Mouse (Mus musculus) E14TG2a.4 (cell line): ENCODE data around the gene Lrp8.
A peak's percentile ranks its signal among the peaks of the same experiment; 100 is the strongest.

Source experiments
- H3K27me3 ChIP-seq: 2 replicates; pipeline ENCODE4 v1.6.1; 2014; ENCODE audit warnings: low read length, control low read depth; ENCODE audit not compliant: insufficient read depth
- H3K36me3 ChIP-seq: 2 replicates; pipeline ENCODE4 v1.6.1; 2014; ENCODE audit warnings: low read length, control low read depth; ENCODE audit not compliant: insufficient read depth
- H3K4me1 ChIP-seq: replicated peaks from 2 replicates; pipeline ENCODE4 v1.6.1; 2014; ENCODE audit warnings: low read depth, low read length, control low read depth
- H3K4me3 ChIP-seq: replicated peaks from 2 replicates; pipeline ENCODE4 v1.5.1; 2014; ENCODE audit warnings: mild to moderate bottlenecking, low read length
- H3K9me3 ChIP-seq: 2 replicates; pipeline ENCODE4 v1.6.1; 2014; ENCODE audit warnings: low read length, control low read depth
- CTCF ChIP-seq: conservative IDR thresholded peaks from 2 replicates; pipeline ENCODE4 v1.5.1; 2014; ENCODE audit warnings: low read length
- NANOG ChIP-seq: IDR thresholded peaks from 2 replicates; pipeline ENCODE4 v1.6.1; 2014; ENCODE audit warnings: borderline replicate concordance, low read length, mixed read lengths
- POU5F1 ChIP-seq: IDR thresholded peaks from 2 replicates; pipeline ENCODE4 v1.6.1; 2014; ENCODE audit warnings: low read length, borderline replicate concordance

Lrp8 gene

GRCm38 (mm10) chr4:107816459-107816858, 14.4 kb downstream of the Lrp8 start:
- Histone ChIP-seq H3K4me1 (peaks cover 21% of the 10 kb centered on the region), H3K9me3 (no peaks in the 10 kb centered on the region), H3K27me3 (peaks cover 1% of the 10 kb centered on the region; the same call in 1 of the 2 replicates), H3K36me3 (peaks cover 18% of the 10 kb centered on the region; the same call in 1 of the 2 replicates), H3K4me3 (no peak overlapping the region)
- TF ChIP-seq CTCF (no peak), NANOG (no peak), POU5F1 (no peak)

- Histone ChIP-seq H3K9me3 (no peaks in the 10 kb centered on the region), H3K27me3 (no peaks in the 10 kb centered on the region), H3K4me1 (peaks cover 18% of the 10 kb centered on the region), H3K36me3 (peaks cover 21% of the 10 kb centered on the region; the same call in 1 of the 2 replicates), H3K4me3 (no peak overlapping the region)
- TF ChIP-seq POU5F1 (no peak), CTCF (no peak), NANOG (no peak)
These were observed 15.4 kb downstream of the Lrp8 start for GRCm38 (mm10) chr4:107817463-107817862.

- Histone ChIP-seq H3K4me3 (no peak overlapping the region), H3K9me3 (no peaks in the 10 kb centered on the region), H3K4me1 (peaks cover 18% of the 10 kb centered on the region), H3K27me3 (peaks cover 4% of the 10 kb centered on the region), H3K36me3 (peaks cover 21% of the 10 kb centered on the region; the same call in 1 of the 2 replicates)
- TF ChIP-seq CTCF (no peak), NANOG (no peak), POU5F1 (no peak)
These were observed 18.1 kb downstream of the Lrp8 start for GRCm38 (mm10) chr4:107819990-107820719.

GRCm38 (mm10) chr4:107820856-107821619, 19.0 kb downstream of the Lrp8 start:
- Histone ChIP-seq H3K4me3 (no peak overlapping the region), H3K4me1 (peaks cover 16% of the 10 kb centered on the region), H3K27me3 (peaks cover 10% of the 10 kb centered on the region), H3K36me3 (peaks cover 14% of the 10 kb centered on the region; the same call in 1 of the 2 replicates), H3K9me3 (no peaks in the 10 kb centered on the region)
- no peak for TF ChIP-seq CTCF
- no peak for TF ChIP-seq POU5F1
- TF ChIP-seq NANOG: no peak

GRCm38 (mm10) chr4:107822936-107823411, 20.9 kb downstream of the Lrp8 start:
- TF ChIP-seq POU5F1 (no peak), NANOG (no peak), CTCF (no peak)
- no peaks in the 10 kb centered on the region for H3K9me3 ChIP-seq
- H3K36me3 ChIP-seq: peaks cover 8% of the 10 kb centered on the region; the same call in 1 of the 2 replicates
- peaks cover 16% of the 10 kb centered on the region for H3K4me1 ChIP-seq
- peak overlapping the region; percentile 68 for H3K4me3 ChIP-seq
- H3K27me3 ChIP-seq: peaks cover 15% of the 10 kb centered on the region

- TF ChIP-seq CTCF (no peak), POU5F1 (no peak), NANOG (no peak)
- Histone ChIP-seq H3K9me3 (no peaks in the 10 kb centered on the region), H3K4me3 (peak overlapping the region; percentile 68; the same call in 1 of the 2 replicates), H3K27me3 (peaks cover 15% of the 10 kb centered on the region), H3K4me1 (peaks cover 17% of the 10 kb centered on the region), H3K36me3 (peaks cover 8% of the 10 kb centered on the region; the same call in 1 of the 2 replicates)
These were observed 21.4 kb downstream of the Lrp8 start for GRCm38 (mm10) chr4:107823511-107823910.

- TF ChIP-seq NANOG: no peak
- no peak for TF ChIP-seq POU5F1
- no peak for TF ChIP-seq CTCF
- H3K27me3 ChIP-seq: peaks cover 29% of the 10 kb centered on the region
- no peaks in the 10 kb centered on the region for H3K36me3 ChIP-seq
- H3K4me1 ChIP-seq: peaks cover 18% of the 10 kb centered on the region
- H3K4me3 ChIP-seq: no peak overlapping the region
- H3K9me3 ChIP-seq: no peaks in the 10 kb centered on the region
These were observed 26.7 kb downstream of the Lrp8 start for GRCm38 (mm10) chr4:107828727-107829218.

GRCm38 (mm10) chr4:107829675-107830074, 27.6 kb downstream of the Lrp8 start:
- Histone ChIP-seq H3K4me1 (peaks cover 23% of the 10 kb centered on the region), H3K27me3 (peaks cover 38% of the 10 kb centered on the region), H3K4me3 (no peak overlapping the region), H3K36me3 (no peaks in the 10 kb centered on the region), H3K9me3 (no peaks in the 10 kb centered on the region)
- TF ChIP-seq NANOG: no peak
- no peak for TF ChIP-seq POU5F1
- TF ChIP-seq CTCF: no peak
